Mouse (Mus musculus) hindbrain, embryonic 14.5 days (tissue): ENCODE data around the gene Cfap157. TPM values are rescaled to one million over a fixed set of nuclear protein-coding genes. Genes with fewer than 3 reads are reported as not detected.

ENCODE experiments used
- ATAC-seq: fragments of 200-750 bp; cut with Nextera tagmentation; 2 replicates; pipeline ENCODE4 v1.8.0; 2017; ENCODE audit warnings: moderate number of reproducible peaks, mild to moderate bottlenecking, moderate TSS enrichment, moderate library complexity; ENCODE audit not compliant: low FRiP score
- DNase-seq: peaks from one replicate; pipeline ENCODE4 v3.0.0-alpha.2; 2015; ENCODE audit warnings: low spot score
- H3K27ac ChIP-seq: fragments of 300-500 bp; sonication (generic); 2 replicates; pipeline ENCODE4 v1.5.1; 2014; ENCODE audit warnings: mild to moderate bottlenecking, moderate library complexity
- H3K27me3 ChIP-seq: fragments of 300-500 bp; sonication (generic); 2 replicates; pipeline ENCODE4 v1.6.1; 2014; ENCODE audit warnings: mild to moderate bottlenecking, low read length, mixed read lengths; ENCODE audit not compliant: control insufficient read depth, insufficient read depth
- H3K36me3 ChIP-seq: fragments of 300-500 bp; sonication (generic); replicated peaks from 2 replicates; pipeline ENCODE4 v1.6.1; 2014; ENCODE audit not compliant: control insufficient read depth, insufficient read depth
- H3K4me1 ChIP-seq: fragments of 300-500 bp; sonication (generic); replicated peaks from 2 replicates; pipeline ENCODE4 v1.6.1; 2014; ENCODE audit warnings: antibody characterized with exemption, low read length, mixed read lengths; ENCODE audit not compliant: control insufficient read depth, insufficient read depth
- H3K4me2 ChIP-seq: fragments of 300-500 bp; sonication (generic); replicated peaks from 2 replicates; pipeline ENCODE4 v1.6.1; 2014; ENCODE audit warnings: mild to moderate bottlenecking, moderate library complexity
- H3K4me3 ChIP-seq: fragments of 300-500 bp; sonication (generic); replicated peaks from 2 replicates; pipeline ENCODE4 v1.5.1; 2014; ENCODE audit warnings: mild to moderate bottlenecking, low read length
- H3K9ac ChIP-seq: fragments of 300-500 bp; sonication (generic); 2 replicates; pipeline ENCODE4 v1.6.1; 2014
- H3K9me3 ChIP-seq: fragments of 300-500 bp; sonication (generic); 2 replicates; pipeline ENCODE4 v1.6.1; 2016; ENCODE audit warnings: low read length; ENCODE audit not compliant: control insufficient read depth
- WGBS: fragments of 180-500 bp; shearing (Covaris S2); extraction: QIAGEN DNeasy Blood & Tissue Kit; methylation state at CpG from one replicate; pipeline ENCODE4 v1.1.7; 2014; 5-methylcytosine and 5-hydroxymethylcytosine counted together
- polyA plus RNA-seq: library from polyadenylated mRNA; unstranded; fragments of >200 nt; fragmentation: Nextera tagmentation; extraction: Ambion mirVana; gene quantifications from 2 replicates; pipeline ENCODE4 v1.2.1, GENCODE M21; 2014

The Cfap157 gene
- 0.42 and 1.2 TPM in 2 replicates for polyA plus RNA-seq

- H3K4me2 ChIP-seq, result no peak within 1 kb of the TSS
- peak; percentile 44 for DNase-seq
- no peak for ATAC-seq
- WGBS, result 68% methylated on average over 4 of the region's 4 CpGs
- no peaks in the 10 kb centered on the region for H3K27me3 ChIP-seq
- H3K27ac ChIP-seq, result no peak within 1 kb of the TSS
- no peak within 1 kb of the TSS for H3K9ac ChIP-seq
- H3K4me1 ChIP-seq, result no peaks in the 10 kb centered on the region; the same call in 1 of the 2 replicates
- no peaks in the 10 kb centered on the region for H3K9me3 ChIP-seq
- no peak within 1 kb of the TSS for H3K4me3 ChIP-seq
- peaks cover 7% of the 10 kb centered on the region for H3K36me3 ChIP-seq
These were observed at the start of gene Cfap157 for GRCm38 (mm10) chr2:32784048-32784681. Gene Cfap157 (minus strand): TSS chr2:32784428.

DNA sequence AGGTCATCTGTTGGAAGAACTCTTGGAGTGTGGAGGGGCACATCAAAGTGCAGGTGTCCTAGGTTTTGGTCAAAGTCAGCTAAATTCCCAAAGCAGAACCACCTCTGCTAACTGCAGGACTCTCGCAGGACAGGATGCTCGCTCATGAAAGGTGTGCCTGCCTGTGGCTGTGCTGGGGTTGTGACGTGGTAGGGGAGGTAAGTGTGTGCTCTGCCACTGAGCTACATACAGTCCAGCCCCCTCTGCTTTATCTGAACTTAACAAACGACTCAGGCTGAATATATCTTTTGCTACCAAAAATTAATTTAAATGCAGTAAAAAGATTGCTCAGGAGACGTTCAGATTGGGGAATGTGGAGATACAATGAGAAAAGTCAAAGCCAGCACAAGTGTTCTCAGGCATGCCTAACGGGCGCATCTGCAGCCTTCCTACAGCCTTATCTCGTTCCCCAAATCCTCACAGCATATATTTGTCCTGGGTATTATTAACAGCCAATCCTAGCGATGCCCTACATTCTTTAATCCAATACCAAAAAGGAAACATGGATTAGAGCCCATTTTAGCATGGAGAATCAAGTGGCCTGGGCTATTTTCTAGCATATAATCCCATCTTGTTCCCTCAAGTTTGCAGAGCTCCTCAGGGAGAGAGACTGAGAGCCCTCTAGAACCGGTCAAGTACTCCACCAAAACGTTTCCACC lies 44.9 kb upstream of the Cfap157 start:
- DNase-seq, result no peak

GRCm38 (mm10) chr2:32825796-32826195 lies 41.6 kb upstream of the Cfap157 start:
- Histone ChIP-seq H3K9ac (no peak overlapping the region), H3K27me3 (no peaks in the 10 kb centered on the region), H3K4me1 (no peaks in the 10 kb centered on the region; the same call in 1 of the 2 replicates), H3K4me3 (no peak overlapping the region), H3K4me2 (no peak overlapping the region), H3K9me3 (no peaks in the 10 kb centered on the region), H3K27ac (no peak overlapping the region), H3K36me3 (peaks cover 18% of the 10 kb centered on the region)
- ATAC-seq, result no peak
- DNase-seq, result no peak
- 84% methylated on average over 6 of the region's 6 CpGs for WGBS

More for the DNA sequence above, 44.9 kb upstream of the Cfap157 start:
- Histone ChIP-seq H3K27ac (no peak overlapping the region), H3K36me3 (0 out of 2 replicates have a peak, but pooled peaks cover 7% of the 10 kb centered on the region), H3K4me2 (no peak overlapping the region), H3K9ac (no peak overlapping the region), H3K27me3 (no peaks in the 10 kb centered on the region), H3K4me3 (no peak overlapping the region), H3K9me3 (no peaks in the 10 kb centered on the region), H3K4me1 (no peaks in the 10 kb centered on the region; the same call in 1 of the 2 replicates)
- ATAC-seq, result no peak
- WGBS, result 82% methylated on average over 11 of the region's 11 CpGs

DNA sequence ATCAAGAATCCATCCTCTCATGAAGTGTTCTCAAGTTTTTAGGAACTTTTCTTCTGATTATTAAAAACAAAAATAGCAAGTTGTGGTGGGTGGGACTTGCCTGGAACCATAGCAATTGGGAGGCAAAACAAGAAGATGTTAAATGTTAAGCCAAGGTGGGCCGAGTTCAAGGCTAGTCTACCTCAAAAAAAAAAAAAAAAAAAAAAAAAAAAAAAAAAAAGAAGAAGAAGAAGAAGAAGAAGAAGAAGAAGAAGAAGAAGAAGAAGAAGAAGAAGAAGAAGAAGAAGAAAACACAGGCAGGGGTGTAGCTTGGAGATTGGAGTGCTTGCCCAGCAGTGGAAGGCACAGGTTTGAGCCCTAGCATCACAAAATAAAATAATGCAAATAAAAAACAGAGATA lies 40.5 kb upstream of the Cfap157 start:
- H3K27ac ChIP-seq, result no peak overlapping the region
- H3K9me3 ChIP-seq, result no peaks in the 10 kb centered on the region
- no peaks in the 10 kb centered on the region for H3K27me3 ChIP-seq
- H3K4me3 ChIP-seq, result no peak overlapping the region
- no peak overlapping the region for H3K9ac ChIP-seq
- ATAC-seq (no peak), DNase-seq (no peak)
- no peak overlapping the region for H3K4me2 ChIP-seq
- 95% methylated on average over 1 of the region's 1 CpGs for WGBS
- peaks cover 23% of the 10 kb centered on the region for H3K36me3 ChIP-seq
- H3K4me1 ChIP-seq, result no peaks in the 10 kb centered on the region; the same call in 1 of the 2 replicates

GRCm38 (mm10) chr2:32824181-32824580 lies 40.0 kb upstream of the Cfap157 start:
- no peak overlapping the region for H3K9ac ChIP-seq
- H3K27me3 ChIP-seq, result no peaks in the 10 kb centered on the region
- ATAC-seq, result no peak
- H3K4me1 ChIP-seq, result no peaks in the 10 kb centered on the region; the same call in 1 of the 2 replicates
- H3K36me3 ChIP-seq, result peaks cover 24% of the 10 kb centered on the region
- H3K4me2 ChIP-seq, result no peak overlapping the region
- H3K27ac ChIP-seq, result peak overlapping the region; percentile 27; the same call in 1 of the 2 replicates
- no peaks in the 10 kb centered on the region for H3K9me3 ChIP-seq
- no peak for DNase-seq
- no peak overlapping the region for H3K4me3 ChIP-seq
- 19% methylated on average over 8 of the region's 8 CpGs for WGBS

GRCm38 (mm10) chr2:32823579-32824154 lies 39.4 kb upstream of the Cfap157 start:
- H3K27ac ChIP-seq, result peak overlapping the region; percentile 27; the same call in 1 of the 2 replicates
- WGBS, result 41% methylated on average over 8 of the region's 8 CpGs
- H3K4me1 ChIP-seq, result no peaks in the 10 kb centered on the region; the same call in 1 of the 2 replicates
- peaks cover 29% of the 10 kb centered on the region for H3K36me3 ChIP-seq
- ATAC-seq (no peak), DNase-seq (no peak)
- H3K4me3 ChIP-seq, result no peak overlapping the region
- H3K9me3 ChIP-seq, result no peaks in the 10 kb centered on the region
- no peak overlapping the region for H3K4me2 ChIP-seq
- no peaks in the 10 kb centered on the region for H3K27me3 ChIP-seq
- H3K9ac ChIP-seq, result no peak overlapping the region

DNA sequence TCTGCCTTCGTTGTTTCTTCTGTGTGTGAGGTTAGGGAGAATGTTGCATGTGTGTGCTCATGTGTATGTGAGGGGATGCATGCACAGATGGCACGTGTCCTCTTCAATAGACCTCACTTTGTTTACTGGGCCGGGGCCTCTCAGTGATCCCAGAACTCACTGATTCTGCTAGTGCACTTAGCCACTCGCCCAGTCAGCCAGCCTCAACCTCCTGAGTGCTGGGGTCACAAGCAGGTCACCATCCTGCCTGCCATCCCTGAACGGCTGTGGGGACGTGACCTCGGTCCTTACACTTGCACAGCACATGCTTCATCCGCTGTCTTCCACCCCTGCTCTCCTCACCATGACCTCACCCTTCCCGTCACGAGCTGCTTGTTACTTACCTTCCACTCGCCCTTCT lies 38.9 kb upstream of the Cfap157 start:
- H3K9me3 ChIP-seq, result no peaks in the 10 kb centered on the region
- peaks cover 34% of the 10 kb centered on the region for H3K36me3 ChIP-seq
- H3K4me1 ChIP-seq, result no peaks in the 10 kb centered on the region; the same call in 1 of the 2 replicates
- no peaks in the 10 kb centered on the region for H3K27me3 ChIP-seq
- 43% methylated on average over 11 of the region's 11 CpGs for WGBS
- no peak overlapping the region for H3K4me3 ChIP-seq
- no peak overlapping the region for H3K27ac ChIP-seq
- ATAC-seq (no peak), DNase-seq (no peak)
- H3K9ac ChIP-seq, result no peak overlapping the region
- H3K4me2 ChIP-seq, result no peak overlapping the region

GRCm38 (mm10) chr2:32822643-32823042 lies 38.4 kb upstream of the Cfap157 start:
- 82% methylated on average over 6 of the region's 6 CpGs for WGBS
- no peak overlapping the region for H3K27ac ChIP-seq
- no peak overlapping the region for H3K9ac ChIP-seq

More at GRCm38 (mm10) chr2:32822643-32823042, 38.4 kb upstream of the Cfap157 start:
- H3K4me2 ChIP-seq, result no peak overlapping the region
- ATAC-seq, result no peak
- no peak overlapping the region for H3K4me3 ChIP-seq
- H3K4me1 ChIP-seq, result no peaks in the 10 kb centered on the region; the same call in 1 of the 2 replicates
- peaks cover 39% of the 10 kb centered on the region for H3K36me3 ChIP-seq
- DNase-seq, result no peak
- H3K27me3 ChIP-seq, result no peaks in the 10 kb centered on the region
- no peaks in the 10 kb centered on the region for H3K9me3 ChIP-seq
